In genomic region chr4:140405993-140406881, GRCm38 (mm10) we compare ENCODE assay signal across 8 mouse cellular contexts.
DNase-seq lines count a peak whose midpoint lies in the region; ATAC-seq lines count a peak whose summit lies in the region.

No protein-coding gene starts in this region.

- H3K4me1 ChIP-seq in kidney, embryonic 14.5 days (ENCODE audit: control insufficient read depth, insufficient read depth, low read length): no peaks in the 10 kb centered on the region
- H3K4me1 ChIP-seq in embryonic facial prominence, embryonic 14.5 days (ENCODE audit: control insufficient read depth, insufficient read depth, low read length): no peaks in the 10 kb centered on the region
- H3K4me1 ChIP-seq in midbrain, embryonic 13.5 days (replicated peaks): peaks cover 28% of the 10 kb centered on the region

- no peak for DNase-seq in kidney, adult 18-20 months
- peak; percentile 47 for DNase-seq in embryonic facial prominence, embryonic 14.5 days (ENCODE audit: low spot score)
- peak; percentile 51 for DNase-seq in kidney, postnatal 10 days
- no peak for DNase-seq in spleen, postnatal 10 days (ENCODE audit: low spot score in 2 of 2)
- no peak for DNase-seq in layer of hippocampus, postnatal 25 days (ENCODE audit: extremely low spot score in 1 of 2, low spot score in 1 of 2)

- H3K27me3 ChIP-seq in kidney, embryonic 14.5 days (ENCODE audit: control insufficient read depth, insufficient read depth, low read length): no peaks in the 10 kb centered on the region
- H3K27me3 ChIP-seq in embryonic facial prominence, embryonic 14.5 days (replicated peaks; ENCODE audit: control insufficient read depth, insufficient read depth, low read length): no peaks in the 10 kb centered on the region
- H3K27me3 ChIP-seq in midbrain, embryonic 13.5 days: no peaks in the 10 kb centered on the region

- H3K9ac ChIP-seq in kidney, embryonic 14.5 days (ENCODE audit: low read depth, low read length): no peak overlapping the region
- no peak overlapping the region for H3K9ac ChIP-seq in embryonic facial prominence, embryonic 14.5 days (ENCODE audit: low read depth, low read length)
- H3K9ac ChIP-seq in midbrain, embryonic 13.5 days (replicated peaks): no peak overlapping the region

- no peaks in the 10 kb centered on the region for H3K9me3 ChIP-seq in kidney, embryonic 14.5 days (ENCODE audit: control insufficient read depth, low read length)
- no peaks in the 10 kb centered on the region for H3K9me3 ChIP-seq in embryonic facial prominence, embryonic 14.5 days (ENCODE audit: control insufficient read depth, low read length)
- H3K9me3 ChIP-seq in midbrain, embryonic 13.5 days: no peaks in the 10 kb centered on the region

- ATAC-seq in kidney, embryonic 14.5 days (ENCODE audit: low FRiP score, low TSS enrichment): peak; percentile 86
- peak; percentile 44; the same call in 1 of the 2 replicates for ATAC-seq in embryonic facial prominence, embryonic 14.5 days (ENCODE audit: low read depth)
- ATAC-seq in midbrain, embryonic 13.5 days: peak; percentile 90
- ATAC-seq in megakaryocyte-erythroid progenitor cell, adult 5-6 weeks (replicated peaks; ENCODE audit: low FRiP score, low TSS enrichment, poor library complexity, severe bottlenecking): no peak

- H3K36me3 ChIP-seq in kidney, embryonic 14.5 days (ENCODE audit: control insufficient read depth, insufficient read depth, low read length): no peaks in the 10 kb centered on the region
- H3K36me3 ChIP-seq in embryonic facial prominence, embryonic 14.5 days (ENCODE audit: control insufficient read depth, insufficient read depth, low read length): no peaks in the 10 kb centered on the region
- no peaks in the 10 kb centered on the region for H3K36me3 ChIP-seq in midbrain, embryonic 13.5 days

- H3K27ac ChIP-seq in kidney, embryonic 14.5 days (ENCODE audit: low read depth, low read length): no peak overlapping the region
- H3K27ac ChIP-seq in embryonic facial prominence, embryonic 14.5 days (replicated peaks; ENCODE audit: low read depth, low read length): no peak overlapping the region
- H3K27ac ChIP-seq in midbrain, embryonic 13.5 days: peak overlapping the region; percentile 76

- 14% methylated on average over 7 of the region's 7 CpGs for WGBS in kidney, embryonic 14.5 days
- 22% methylated on average over 6 of the region's 7 CpGs for WGBS in embryonic facial prominence, embryonic 14.5 days
- 14% methylated on average over 7 of the region's 7 CpGs for WGBS in midbrain, embryonic 13.5 days

- no peak overlapping the region for H3K4me2 ChIP-seq in kidney, embryonic 14.5 days (replicated peaks; ENCODE audit: low read depth, low read length)
- H3K4me2 ChIP-seq in embryonic facial prominence, embryonic 14.5 days (ENCODE audit: low read depth, low read length): no peak overlapping the region
- no peak overlapping the region for H3K4me2 ChIP-seq in midbrain, embryonic 13.5 days (replicated peaks)

- no peak overlapping the region for H3K4me3 ChIP-seq in kidney, embryonic 14.5 days (ENCODE audit: low read length)
- no peak overlapping the region for H3K4me3 ChIP-seq in embryonic facial prominence, embryonic 14.5 days (ENCODE audit: low read depth, low read length)
- H3K4me3 ChIP-seq in midbrain, embryonic 13.5 days (replicated peaks): no peak overlapping the region

Comparison
In these comparisons a context has a peak if more than half of its experiments do, and no peak if none do; other contexts are left out.
1. DNase-seq: peak in embryonic facial prominence, embryonic 14.5 days (single experiment) and kidney, postnatal 10 days (single experiment); none in kidney, adult 18-20 months (single experiment), spleen, postnatal 10 days (0 of 2) and layer of hippocampus, postnatal 25 days (0 of 2).